In the genomic region with DNA sequence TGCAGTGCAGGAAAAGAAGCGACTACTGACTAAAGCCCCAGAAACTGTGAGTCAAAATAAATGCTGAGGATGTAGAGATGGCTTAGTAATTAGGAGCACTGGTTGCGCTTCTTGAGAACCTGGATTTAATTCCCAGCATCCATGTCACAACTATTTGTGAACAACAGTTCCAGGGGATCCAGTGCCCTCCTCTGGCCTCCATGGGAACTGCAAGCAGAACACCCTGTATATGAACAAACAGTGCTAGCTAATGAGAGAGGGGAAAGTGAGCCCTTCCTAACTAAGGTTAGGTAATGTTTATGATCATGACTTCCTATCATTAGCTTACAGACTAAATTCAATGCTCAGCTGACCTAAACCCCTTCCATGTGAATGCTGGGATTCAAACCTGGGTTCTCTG, we compare ENCODE assay signal across 8 mouse cellular contexts. TPM values are rescaled to one million over a fixed set of nuclear protein-coding genes. Genes with fewer than 3 reads are reported as not detected.
A peak's percentile ranks its signal among the peaks of the same experiment; 100 is the strongest.
DNase-seq lines count a peak whose midpoint lies in the region.

No protein-coding gene starts in this region.

- intact Hi-C loops in left cerebral cortex, postnatal 4 days (cut with DNase I), result no loop called here
- intact Hi-C loops in gastrocnemius, postnatal 14 days (cut with DNase I; ENCODE audit: low total_unique reads), result no loop called here

- peak; percentile 13 for DNase-seq in left cerebral cortex, postnatal 4 days
- DNase-seq in left cerebral cortex, adult 8-10 months (ENCODE audit: low spot score in 2 of 2), result no peak
- DNase-seq in MEL-GATA-1-ER (ENCODE audit: extremely low read depth, low read depth), result peak; percentile 28
- DNase-seq in cerebellum, postnatal 10 days, result peak; percentile 47 to 56
- peak; percentile 6 for DNase-seq in lung, postnatal 10 days
- DNase-seq in gastrocnemius, postnatal 14 days, result no peak
- no peak for DNase-seq in gastrocnemius, postnatal 25 days
- DNase-seq in right cerebral cortex, adult 2 months (ENCODE audit: low spot score in 2 of 2), result no peak

RNA-seq across cellular contexts. Expression of a gene that starts 36.9 kb away (rescaled TPM):
- total RNA-seq in left cerebral cortex, postnatal 4 days (2021), result 1 to 10 TPM; 1.1 to 1.3 TPM
- 1 to 10 TPM in 3 of 4 experiments, under 1 TPM in 1; 0.99 to 1.9 (median 1.4) TPM for total RNA-seq in left cerebral cortex, adult 8-10 months (2022)
- total RNA-seq in gastrocnemius, postnatal 14 days (2021), result under 1 TPM; 0.45 to 0.80 TPM
- total RNA-seq in gastrocnemius, postnatal 25 days (2021), result under 1 TPM; 0.40 to 0.74 TPM

RNA-seq across cellular contexts. Expression of a gene that starts 42.1 kb away (rescaled TPM):
- 10 to 100 TPM; 18.3 to 21.4 TPM for total RNA-seq in left cerebral cortex, postnatal 4 days (2021)
- 10 to 100 TPM; 20.3 to 24.7 (median 23.3) TPM for total RNA-seq in left cerebral cortex, adult 8-10 months (2022)
- 10 to 100 TPM; 13.9 to 15.3 TPM for total RNA-seq in gastrocnemius, postnatal 14 days (2021)
- 10 to 100 TPM; 12.4 to 12.6 TPM for total RNA-seq in gastrocnemius, postnatal 25 days (2021)

RNA-seq across cellular contexts. Expression of a gene that starts 47.1 kb away (rescaled TPM):
- total RNA-seq in left cerebral cortex, postnatal 4 days (2021), result 10 to 100 TPM; 42.8 to 45.8 TPM
- total RNA-seq in left cerebral cortex, adult 8-10 months (2022), result 10 to 100 TPM; 41.9 to 46.2 (median 42.5) TPM
- total RNA-seq in gastrocnemius, postnatal 14 days (2021), result 10 to 100 TPM; 10.2 to 11.2 TPM
- 10 to 100 TPM in 1 of 2 experiments, 1 to 10 TPM in 1; 8.9 to 13.4 TPM for total RNA-seq in gastrocnemius, postnatal 25 days (2021)

Comparison
In these comparisons a context has a peak if more than half of its experiments do, and no peak if none do; other contexts are left out.
1. DNase-seq: peak in left cerebral cortex, postnatal 4 days (single experiment), MEL-GATA-1-ER (single experiment), cerebellum, postnatal 10 days (2 of 2) and lung, postnatal 10 days (single experiment); none in left cerebral cortex, adult 8-10 months (0 of 2), gastrocnemius, postnatal 14 days (single experiment), gastrocnemius, postnatal 25 days (single experiment) and right cerebral cortex, adult 2 months (0 of 2).